Mouse (Mus musculus): ENCODE measurements around the gene Atp2c1. TPM values are rescaled to one million over a fixed set of nuclear protein-coding genes. Genes with fewer than 3 reads are reported as not detected.

Gene Atp2c1
- polyA plus RNA-seq, 1 experiment from 2014 or later = 56.0 TPM

- peak; percentile 98 for DNase-seq (ENCODE audit: low spot score)
- peak; percentile 52 for TF ChIP-seq CTCF (IDR thresholded peaks at IDR 0.05; ENCODE audit: low read depth)
- H3K4me2 ChIP-seq (ENCODE audit: low read length) = peak overlapping the region; percentile 93
- no peaks in the 10 kb centered on the region for H3K36me3 ChIP-seq (ENCODE audit: insufficient read depth, low read length)
- H3K27me3 ChIP-seq (ENCODE audit: insufficient read depth, low read length) = no peaks in the 10 kb centered on the region
- peak overlapping the region; percentile 95 for H3K27ac ChIP-seq
- no peaks in the 10 kb centered on the region for H3K9me3 ChIP-seq (replicated peaks; ENCODE audit: low read length)
- WGBS = under 1% methylated on average over 67 of the region's 83 CpGs
- peak overlapping the region; percentile 90 for H3K9ac ChIP-seq (ENCODE audit: low read depth, low read length)
- peak overlapping the region; percentile 80 for H3K4me3 ChIP-seq (replicated peaks; ENCODE audit: low read depth, low read length)
- ATAC-seq (replicated peaks; ENCODE audit: low FRiP score, low read depth) = peak; percentile 98
- H3K4me1 ChIP-seq (replicated peaks; ENCODE audit: insufficient read depth, low read length) = peaks cover 7% of the 10 kb centered on the region; the same call in 1 of the 2 replicates
Measured at GRCm38 (mm10) chr9:105494553-105495315, 32.4 kb downstream of the Atp2c1 start.

- Histone ChIP-seq H3K4me3 (replicated peaks; ENCODE audit: low read depth, low read length) (no peak overlapping the region), H3K4me2 (ENCODE audit: low read length) (no peak overlapping the region), H3K4me1 (replicated peaks; ENCODE audit: insufficient read depth, low read length) (peaks cover 7% of the 10 kb centered on the region), H3K36me3 (ENCODE audit: insufficient read depth, low read length) (no peaks in the 10 kb centered on the region), H3K9ac (ENCODE audit: low read depth, low read length) (no peak overlapping the region), H3K27me3 (ENCODE audit: insufficient read depth, low read length) (no peaks in the 10 kb centered on the region), H3K9me3 (replicated peaks; ENCODE audit: low read length) (no peaks in the 10 kb centered on the region), H3K27ac (no peak overlapping the region)
- DNase-seq (ENCODE audit: low spot score) (no peak), ATAC-seq (replicated peaks; ENCODE audit: low FRiP score, low read depth) (no peak)
- WGBS = 52% methylated on average over 3 of the region's 3 CpGs
- no peak for TF ChIP-seq CTCF (IDR thresholded peaks at IDR 0.05; ENCODE audit: low read depth)
Measured at GRCm38 (mm10) chr9:105492744-105493143, 34.4 kb downstream of the Atp2c1 start.

- Histone ChIP-seq H3K4me2 (ENCODE audit: low read length) (no peak overlapping the region), H3K9me3 (replicated peaks; ENCODE audit: low read length) (no peaks in the 10 kb centered on the region), H3K36me3 (ENCODE audit: insufficient read depth, low read length) (no peaks in the 10 kb centered on the region), H3K27me3 (ENCODE audit: insufficient read depth, low read length) (no peaks in the 10 kb centered on the region), H3K27ac (no peak overlapping the region), H3K4me3 (replicated peaks; ENCODE audit: low read depth, low read length) (no peak overlapping the region), H3K9ac (ENCODE audit: low read depth, low read length) (no peak overlapping the region), H3K4me1 (replicated peaks; ENCODE audit: insufficient read depth, low read length) (peaks cover 7% of the 10 kb centered on the region)
- no peak for DNase-seq (ENCODE audit: low spot score)
- no peak for TF ChIP-seq CTCF (IDR thresholded peaks at IDR 0.05; ENCODE audit: low read depth)
- WGBS = 57% methylated on average over 5 of the region's 5 CpGs
- no peak for ATAC-seq (replicated peaks; ENCODE audit: low FRiP score, low read depth)
Measured at GRCm38 (mm10) chr9:105488363-105488762, 38.8 kb downstream of the Atp2c1 start.

GRCm38 (mm10) chr9:105484338-105485084, 42.6 kb downstream of the Atp2c1 start:
- no peaks in the 10 kb centered on the region for H3K27me3 ChIP-seq (ENCODE audit: insufficient read depth, low read length)
- H3K9ac ChIP-seq (ENCODE audit: low read depth, low read length) = no peak overlapping the region
- peak overlapping the region; percentile 8; the same call in 1 of the 2 replicates for H3K27ac ChIP-seq
- no peak for DNase-seq (ENCODE audit: low spot score)
- no peaks in the 10 kb centered on the region for H3K9me3 ChIP-seq (replicated peaks; ENCODE audit: low read length)
- H3K4me1 ChIP-seq (replicated peaks; ENCODE audit: insufficient read depth, low read length) = peaks cover 2% of the 10 kb centered on the region; the same call in 1 of the 2 replicates
- no peak for ATAC-seq (replicated peaks; ENCODE audit: low FRiP score, low read depth)
- H3K4me3 ChIP-seq (replicated peaks; ENCODE audit: low read depth, low read length) = no peak overlapping the region
- no peaks in the 10 kb centered on the region for H3K36me3 ChIP-seq (ENCODE audit: insufficient read depth, low read length)
- no peak for TF ChIP-seq CTCF (IDR thresholded peaks at IDR 0.05; ENCODE audit: low read depth)
- no peak overlapping the region for H3K4me2 ChIP-seq (ENCODE audit: low read length)
- 81% methylated on average over 5 of the region's 5 CpGs for WGBS

GRCm38 (mm10) chr9:105483880-105484279, 43.2 kb downstream of the Atp2c1 start:
- Histone ChIP-seq H3K4me1 (replicated peaks; ENCODE audit: insufficient read depth, low read length) (peaks cover 2% of the 10 kb centered on the region; the same call in 1 of the 2 replicates), H3K9ac (ENCODE audit: low read depth, low read length) (no peak overlapping the region), H3K4me3 (replicated peaks; ENCODE audit: low read depth, low read length) (no peak overlapping the region), H3K27me3 (ENCODE audit: insufficient read depth, low read length) (no peaks in the 10 kb centered on the region), H3K36me3 (ENCODE audit: insufficient read depth, low read length) (no peaks in the 10 kb centered on the region), H3K27ac (no peak overlapping the region), H3K9me3 (replicated peaks; ENCODE audit: low read length) (no peaks in the 10 kb centered on the region), H3K4me2 (ENCODE audit: low read length) (no peak overlapping the region)
- TF ChIP-seq CTCF (IDR thresholded peaks at IDR 0.05; ENCODE audit: low read depth) = no peak
- WGBS = 88% methylated on average over 11 of the region's 11 CpGs
- DNase-seq (ENCODE audit: low spot score) (no peak), ATAC-seq (replicated peaks; ENCODE audit: low FRiP score, low read depth) (no peak)

- no peak overlapping the region for H3K9ac ChIP-seq (ENCODE audit: low read depth, low read length)
- H3K27me3 ChIP-seq (ENCODE audit: insufficient read depth, low read length) = no peaks in the 10 kb centered on the region
- H3K27ac ChIP-seq = no peak overlapping the region
- no peak overlapping the region for H3K4me3 ChIP-seq (replicated peaks; ENCODE audit: low read depth, low read length)
- 85% methylated on average over 4 of the region's 4 CpGs for WGBS
- DNase-seq (ENCODE audit: low spot score) (no peak), ATAC-seq (replicated peaks; ENCODE audit: low FRiP score, low read depth) (no peak)
- TF ChIP-seq CTCF (IDR thresholded peaks at IDR 0.05; ENCODE audit: low read depth) = no peak; the same call in 1 of the 2 replicates
- H3K9me3 ChIP-seq (replicated peaks; ENCODE audit: low read length) = no peaks in the 10 kb centered on the region
- H3K36me3 ChIP-seq (ENCODE audit: insufficient read depth, low read length) = no peaks in the 10 kb centered on the region
- H3K4me1 ChIP-seq (replicated peaks; ENCODE audit: insufficient read depth, low read length) = 0 out of 2 replicates have a peak, but pooled peaks cover 2% of the 10 kb centered on the region
- no peak overlapping the region for H3K4me2 ChIP-seq (ENCODE audit: low read length)
Measured at GRCm38 (mm10) chr9:105482715-105483510, 44.2 kb downstream of the Atp2c1 start.
